Mouse (Mus musculus): Measurements from ENCODE around the gene Dcaf5. TPM values are rescaled to one million over a fixed set of nuclear protein-coding genes. Genes with fewer than 3 reads are reported as not detected.

Dcaf5 gene
- polyA plus RNA-seq, 1 experiment from 2014 or later, result 12.7 TPM

DNA sequence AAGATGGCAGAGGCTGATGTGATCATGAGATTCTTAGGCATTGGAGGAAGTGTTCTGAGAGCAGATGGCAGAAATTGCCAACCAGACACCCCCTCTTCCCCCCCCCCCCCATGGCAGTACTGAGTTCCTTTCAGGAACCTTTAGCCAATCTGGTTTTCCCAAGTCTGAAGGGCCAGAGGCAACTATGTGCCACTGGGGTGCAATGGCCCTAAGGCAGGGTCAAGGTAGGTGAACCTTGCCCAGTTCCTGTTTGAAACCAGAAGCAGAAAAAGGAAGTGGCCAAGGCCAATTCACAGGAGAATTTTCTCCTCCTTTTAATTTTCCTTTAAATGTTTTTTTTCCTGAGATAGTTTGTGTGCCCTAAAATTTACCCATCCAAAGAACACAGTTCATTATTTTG, 110.4 kb downstream of the Dcaf5 start:
- Histone ChIP-seq H3K27me3 (ENCODE audit: insufficient read depth, low read length) (no peaks in the 10 kb centered on the region), H3K4me3 (ENCODE audit: low read length) (no peak overlapping the region), H3K9me3 (ENCODE audit: low read length) (no peaks in the 10 kb centered on the region), H3K27ac (ENCODE audit: low read length) (no peak overlapping the region), H3K4me2 (replicated peaks; ENCODE audit: low read depth, low read length) (no peak overlapping the region), H3K36me3 (ENCODE audit: insufficient read depth, low read length) (no peaks in the 10 kb centered on the region), H3K9ac (replicated peaks; ENCODE audit: low read length) (no peak overlapping the region), H3K4me1 (ENCODE audit: insufficient read depth, low read length) (0 out of 2 replicates have a peak, but pooled peaks cover 8% of the 10 kb centered on the region)
- no peak for ATAC-seq (ENCODE audit: low FRiP score, low TSS enrichment)

DNA sequence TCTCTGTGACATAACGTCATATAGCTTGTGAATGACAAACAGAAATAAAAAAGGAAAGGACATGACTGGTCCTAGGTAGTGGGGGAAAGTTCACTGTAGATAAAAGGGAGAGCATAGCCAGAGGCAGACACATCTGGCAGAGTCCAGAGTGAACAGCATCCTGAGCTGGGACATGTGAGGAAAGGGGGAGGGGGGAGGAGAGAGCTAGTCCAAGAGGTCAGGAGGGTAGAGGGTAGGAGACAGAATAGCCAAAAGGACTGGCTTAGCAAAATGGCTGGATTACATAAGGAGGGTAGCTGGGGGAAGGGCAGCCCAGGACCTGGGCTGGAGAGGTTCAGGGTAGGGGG, 111.6 kb downstream of the Dcaf5 start:
- H3K36me3 ChIP-seq (ENCODE audit: insufficient read depth, low read length), result no peaks in the 10 kb centered on the region
- no peaks in the 10 kb centered on the region for H3K27me3 ChIP-seq (ENCODE audit: insufficient read depth, low read length)
- H3K9ac ChIP-seq (replicated peaks; ENCODE audit: low read length), result no peak overlapping the region
- H3K4me2 ChIP-seq (replicated peaks; ENCODE audit: low read depth, low read length), result no peak overlapping the region
- 0 out of 2 replicates have a peak, but pooled peaks cover 5% of the 10 kb centered on the region for H3K4me1 ChIP-seq (ENCODE audit: insufficient read depth, low read length)
- H3K27ac ChIP-seq (ENCODE audit: low read length), result no peak overlapping the region
- H3K9me3 ChIP-seq (ENCODE audit: low read length), result no peaks in the 10 kb centered on the region
- 68% methylated on average over 1 of the region's 1 CpGs for WGBS
- ATAC-seq (ENCODE audit: low FRiP score, low TSS enrichment), result no peak
- no peak overlapping the region for H3K4me3 ChIP-seq (ENCODE audit: low read length)

DNA sequence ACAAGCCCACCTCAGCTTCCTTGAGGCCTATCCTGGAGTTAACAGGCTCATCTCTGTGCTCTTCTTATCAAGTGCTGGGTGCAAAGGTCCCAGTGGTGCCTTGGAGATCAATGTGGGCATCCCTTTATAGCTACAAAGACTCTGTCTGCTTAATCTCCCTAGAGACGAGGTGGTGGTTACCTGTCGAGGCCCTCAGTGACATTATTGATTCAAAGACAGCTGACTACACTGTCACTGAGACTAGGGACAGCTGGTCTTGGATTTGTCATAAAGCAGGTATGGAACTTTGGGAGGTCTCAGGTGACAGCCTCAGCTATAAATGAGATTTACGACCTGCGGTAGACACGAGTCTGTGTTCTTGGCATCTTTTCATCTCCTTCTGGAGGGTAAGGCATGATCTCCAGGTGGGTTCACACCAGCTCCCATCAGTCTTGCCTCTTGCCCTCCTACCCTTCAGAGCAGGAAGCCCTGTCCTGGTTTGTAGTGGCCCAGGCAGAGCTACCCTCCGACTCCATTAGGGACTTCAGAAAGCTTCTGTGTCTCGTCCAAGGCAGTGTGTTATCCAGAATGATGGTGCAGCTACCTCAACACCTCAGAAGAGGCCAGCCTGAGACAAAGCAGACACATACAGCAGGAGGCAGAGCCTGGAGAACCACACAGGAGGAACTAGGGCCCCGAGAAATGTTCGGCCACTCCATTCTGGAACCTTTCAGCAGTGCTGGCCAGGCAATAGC, 112.2 kb downstream of the Dcaf5 start:
- 59% methylated on average over 9 of the region's 9 CpGs for WGBS
- Histone ChIP-seq H3K9me3 (ENCODE audit: low read length) (no peaks in the 10 kb centered on the region), H3K27me3 (ENCODE audit: insufficient read depth, low read length) (no peaks in the 10 kb centered on the region), H3K4me2 (replicated peaks; ENCODE audit: low read depth, low read length) (no peak overlapping the region), H3K4me3 (ENCODE audit: low read length) (no peak overlapping the region), H3K27ac (ENCODE audit: low read length) (no peak overlapping the region), H3K36me3 (ENCODE audit: insufficient read depth, low read length) (no peaks in the 10 kb centered on the region), H3K4me1 (ENCODE audit: insufficient read depth, low read length) (0 out of 2 replicates have a peak, but pooled peaks cover 4% of the 10 kb centered on the region), H3K9ac (replicated peaks; ENCODE audit: low read length) (no peak overlapping the region)
- no peak for ATAC-seq (ENCODE audit: low FRiP score, low TSS enrichment)

DNA sequence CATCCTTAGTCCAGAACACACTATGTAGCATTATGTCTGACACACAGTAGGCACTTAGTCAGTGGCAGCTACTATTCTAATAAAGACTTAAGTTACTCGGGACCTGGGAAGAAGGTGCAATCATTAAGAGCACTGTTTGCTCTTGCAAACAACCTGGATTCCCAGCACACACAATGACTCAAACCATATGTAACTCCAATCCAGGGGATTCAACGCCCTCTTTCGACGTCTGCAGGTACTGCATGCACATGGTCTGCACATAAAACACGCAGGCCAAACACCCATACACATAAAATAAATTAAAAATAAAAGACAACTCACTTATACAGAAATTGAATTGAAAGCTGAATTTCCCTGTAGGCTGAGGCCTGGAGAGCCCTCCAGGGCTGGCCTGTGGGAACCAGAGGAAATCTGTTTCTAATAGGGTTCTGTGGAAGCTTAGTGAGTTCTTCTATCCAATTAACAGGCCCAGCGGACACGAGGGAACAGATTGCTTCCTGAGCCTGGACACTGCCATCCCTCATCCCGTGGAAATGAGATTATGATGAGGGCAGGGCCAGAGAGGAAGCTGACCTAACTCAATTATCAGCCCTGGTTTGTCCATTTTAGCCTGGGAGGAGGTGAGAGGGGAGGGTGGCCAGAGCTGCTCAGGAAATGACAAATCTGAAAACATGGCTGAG, 112.9 kb downstream of the Dcaf5 start:
- Histone ChIP-seq H3K27ac (ENCODE audit: low read length) (no peak overlapping the region), H3K4me3 (ENCODE audit: low read length) (no peak overlapping the region), H3K9me3 (ENCODE audit: low read length) (no peaks in the 10 kb centered on the region), H3K4me1 (ENCODE audit: insufficient read depth, low read length) (0 out of 2 replicates have a peak, but pooled peaks cover 4% of the 10 kb centered on the region), H3K27me3 (ENCODE audit: insufficient read depth, low read length) (no peaks in the 10 kb centered on the region), H3K36me3 (ENCODE audit: insufficient read depth, low read length) (no peaks in the 10 kb centered on the region), H3K9ac (replicated peaks; ENCODE audit: low read length) (no peak overlapping the region), H3K4me2 (replicated peaks; ENCODE audit: low read depth, low read length) (no peak overlapping the region)
- ATAC-seq (ENCODE audit: low FRiP score, low TSS enrichment), result no peak
- WGBS, result 64% methylated on average over 8 of the region's 8 CpGs

DNA sequence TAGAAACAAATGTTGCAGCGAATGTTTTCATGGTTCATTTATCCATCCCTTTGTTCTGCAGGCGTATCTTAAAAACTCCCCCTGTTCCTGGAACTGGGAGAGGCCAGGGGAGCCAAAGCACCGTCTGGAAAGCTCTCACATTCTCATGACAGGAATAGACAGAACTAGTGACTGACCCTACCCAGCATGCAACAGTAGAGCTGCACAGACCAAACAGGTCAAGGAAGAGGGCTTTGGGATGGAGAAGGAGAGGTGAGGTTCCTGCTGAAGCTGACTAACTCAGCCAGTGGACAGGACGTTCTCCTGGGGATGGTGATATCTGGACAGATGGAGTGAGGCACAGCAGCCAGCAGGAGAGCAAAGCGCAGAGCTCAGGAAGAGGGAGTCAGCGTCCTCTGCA, 113.9 kb downstream of the Dcaf5 start:
- 0 out of 2 replicates have a peak, but pooled peaks cover 4% of the 10 kb centered on the region for H3K4me1 ChIP-seq (ENCODE audit: insufficient read depth, low read length)
- 47% methylated on average over 6 of the region's 6 CpGs for WGBS
- H3K36me3 ChIP-seq (ENCODE audit: insufficient read depth, low read length), result no peaks in the 10 kb centered on the region
- no peak overlapping the region for H3K4me3 ChIP-seq (ENCODE audit: low read length)
- H3K27me3 ChIP-seq (ENCODE audit: insufficient read depth, low read length), result no peaks in the 10 kb centered on the region
- no peak overlapping the region for H3K27ac ChIP-seq (ENCODE audit: low read length)
- no peak overlapping the region for H3K4me2 ChIP-seq (replicated peaks; ENCODE audit: low read depth, low read length)
- no peak overlapping the region for H3K9ac ChIP-seq (replicated peaks; ENCODE audit: low read length)
- no peak for ATAC-seq (ENCODE audit: low FRiP score, low TSS enrichment)
- no peaks in the 10 kb centered on the region for H3K9me3 ChIP-seq (ENCODE audit: low read length)

DNA sequence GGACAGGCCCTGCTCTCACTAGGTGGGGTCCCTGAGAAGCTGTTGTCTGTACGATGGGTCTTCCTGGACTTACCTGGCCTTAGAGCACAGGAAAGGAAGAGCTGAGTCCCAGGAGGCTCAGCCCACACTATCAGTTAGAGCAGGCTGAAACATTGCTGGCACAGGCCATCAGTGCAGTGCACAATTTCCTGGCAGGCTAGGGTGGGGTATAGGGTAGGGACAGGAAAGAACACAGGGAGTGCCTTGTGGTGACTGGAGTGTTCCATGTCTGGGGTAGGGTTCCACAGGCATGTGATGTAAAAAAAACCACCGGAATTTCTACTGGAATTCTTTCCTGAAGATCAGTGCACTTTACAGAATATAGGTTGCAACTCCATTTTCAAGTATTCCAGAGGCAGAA, 117.3 kb downstream of the Dcaf5 start:
- 83% methylated on average over 2 of the region's 2 CpGs for WGBS

DNA sequence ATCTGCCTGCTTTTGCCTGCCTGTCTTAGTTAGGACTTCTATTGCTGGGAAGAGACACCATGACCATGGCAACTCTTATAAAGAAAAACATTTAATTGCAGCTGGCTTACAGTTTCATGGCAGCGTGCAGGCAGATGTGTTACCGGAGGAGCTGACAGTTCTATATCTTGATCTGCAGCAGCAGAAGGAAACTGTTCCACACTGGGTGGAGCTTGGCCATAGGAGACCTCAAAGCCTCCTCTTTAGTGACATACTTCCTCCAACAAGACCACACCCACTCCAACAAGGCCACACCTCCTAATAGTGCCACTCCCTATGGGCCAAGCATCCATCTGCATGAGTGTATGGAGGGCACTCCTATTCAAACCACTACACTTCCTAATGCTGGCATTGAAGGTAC, 121.1 kb downstream of the Dcaf5 start:
- Histone ChIP-seq H3K9me3 (ENCODE audit: low read length) (no peaks in the 10 kb centered on the region), H3K4me1 (ENCODE audit: insufficient read depth, low read length) (no peaks in the 10 kb centered on the region), H3K27me3 (ENCODE audit: insufficient read depth, low read length) (no peaks in the 10 kb centered on the region), H3K4me2 (replicated peaks; ENCODE audit: low read depth, low read length) (no peak overlapping the region), H3K9ac (replicated peaks; ENCODE audit: low read length) (no peak overlapping the region), H3K36me3 (ENCODE audit: insufficient read depth, low read length) (no peaks in the 10 kb centered on the region), H3K27ac (ENCODE audit: low read length) (no peak overlapping the region), H3K4me3 (ENCODE audit: low read length) (no peak overlapping the region)
- no peak for ATAC-seq (ENCODE audit: low FRiP score, low TSS enrichment)
- 87% methylated on average over 2 of the region's 2 CpGs for WGBS

More for the DNA sequence above, 117.3 kb downstream of the Dcaf5 start:
- Histone ChIP-seq H3K4me3 (ENCODE audit: low read length) (no peak overlapping the region), H3K27me3 (ENCODE audit: insufficient read depth, low read length) (no peaks in the 10 kb centered on the region), H3K9me3 (ENCODE audit: low read length) (no peaks in the 10 kb centered on the region), H3K36me3 (ENCODE audit: insufficient read depth, low read length) (no peaks in the 10 kb centered on the region), H3K4me1 (ENCODE audit: insufficient read depth, low read length) (no peaks in the 10 kb centered on the region), H3K4me2 (replicated peaks; ENCODE audit: low read depth, low read length) (no peak overlapping the region), H3K9ac (replicated peaks; ENCODE audit: low read length) (no peak overlapping the region), H3K27ac (ENCODE audit: low read length) (0 out of 2 replicates have a peak overlapping the region, but pooled peaks have one; percentile 24)
- ATAC-seq (ENCODE audit: low FRiP score, low TSS enrichment), result no peak

DNA sequence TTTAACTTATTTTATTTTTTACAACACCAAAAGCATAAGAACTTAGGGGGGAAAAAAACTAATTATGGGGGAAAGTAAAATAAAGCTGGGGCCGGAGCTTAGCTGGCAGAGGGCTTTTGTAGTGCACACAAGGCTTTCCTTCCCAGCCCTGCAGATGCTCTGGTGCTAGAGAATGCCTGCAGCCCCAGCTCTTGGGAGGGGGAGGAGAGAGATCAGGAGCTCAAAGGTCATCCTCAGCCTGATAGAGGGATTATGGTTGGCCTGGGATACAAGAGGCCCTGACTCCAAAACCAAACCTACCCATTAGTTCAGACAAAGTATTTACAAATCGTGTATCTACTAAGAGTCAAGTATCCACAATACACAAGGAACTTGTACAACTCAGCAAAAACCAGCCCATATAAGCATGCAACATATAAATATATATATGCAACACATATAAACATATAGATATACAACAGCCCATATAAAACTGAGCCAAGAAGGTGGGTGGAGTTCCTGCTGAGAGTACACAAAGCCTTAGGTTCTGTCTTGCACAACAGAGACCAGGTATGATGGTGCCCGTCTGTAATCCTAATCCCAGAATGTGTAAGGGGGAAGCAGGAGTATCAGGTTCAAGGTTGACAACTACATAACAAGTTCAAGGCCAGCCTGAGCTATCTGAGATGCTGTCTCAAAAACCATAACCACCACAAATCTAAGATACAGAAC, 124.3 kb downstream of the Dcaf5 start:
- H3K4me3 ChIP-seq (ENCODE audit: low read length), result no peak overlapping the region
- H3K9me3 ChIP-seq (ENCODE audit: low read length), result no peaks in the 10 kb centered on the region
- H3K9ac ChIP-seq (replicated peaks; ENCODE audit: low read length), result no peak overlapping the region
- ATAC-seq (ENCODE audit: low FRiP score, low TSS enrichment), result no peak
- no peak overlapping the region for H3K4me2 ChIP-seq (replicated peaks; ENCODE audit: low read depth, low read length)
- no peak overlapping the region for H3K27ac ChIP-seq (ENCODE audit: low read length)
- H3K4me1 ChIP-seq (ENCODE audit: insufficient read depth, low read length), result no peaks in the 10 kb centered on the region
- H3K27me3 ChIP-seq (ENCODE audit: insufficient read depth, low read length), result no peaks in the 10 kb centered on the region
- H3K36me3 ChIP-seq (ENCODE audit: insufficient read depth, low read length), result no peaks in the 10 kb centered on the region
- 86% methylated on average over 3 of the region's 3 CpGs for WGBS

DNA sequence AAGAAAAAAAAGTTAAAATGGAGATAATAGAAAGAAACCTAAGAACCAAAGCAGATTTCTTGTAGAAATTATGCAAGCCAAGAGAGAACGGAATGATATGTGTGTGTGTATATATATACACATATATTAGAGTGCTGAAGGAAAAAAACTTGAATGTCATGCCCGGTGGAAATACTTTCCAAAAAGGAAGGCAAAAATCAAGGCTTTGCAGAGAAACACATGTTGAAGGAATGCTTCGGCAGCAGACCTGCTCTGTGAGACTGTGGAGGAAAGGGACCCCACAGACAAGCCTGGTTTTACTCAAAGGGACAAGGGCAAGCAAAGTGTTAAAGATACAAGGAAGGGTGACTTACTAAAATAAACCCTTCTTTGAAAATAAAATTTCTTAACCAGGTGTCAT, 128.8 kb downstream of the Dcaf5 start:
- no peaks in the 10 kb centered on the region for H3K4me1 ChIP-seq (ENCODE audit: insufficient read depth, low read length)
- H3K27ac ChIP-seq (ENCODE audit: low read length), result no peak overlapping the region
- H3K27me3 ChIP-seq (ENCODE audit: insufficient read depth, low read length), result no peaks in the 10 kb centered on the region
- peaks cover 6% of the 10 kb centered on the region; the same call in 1 of the 2 replicates for H3K9me3 ChIP-seq (ENCODE audit: low read length)
- H3K4me3 ChIP-seq (ENCODE audit: low read length), result no peak overlapping the region
- no peak overlapping the region for H3K4me2 ChIP-seq (replicated peaks; ENCODE audit: low read depth, low read length)
- 78% methylated on average over 3 of the region's 3 CpGs for WGBS
- H3K36me3 ChIP-seq (ENCODE audit: insufficient read depth, low read length), result no peaks in the 10 kb centered on the region
- no peak overlapping the region for H3K9ac ChIP-seq (replicated peaks; ENCODE audit: low read length)
- no peak for ATAC-seq (ENCODE audit: low FRiP score, low TSS enrichment)

DNA sequence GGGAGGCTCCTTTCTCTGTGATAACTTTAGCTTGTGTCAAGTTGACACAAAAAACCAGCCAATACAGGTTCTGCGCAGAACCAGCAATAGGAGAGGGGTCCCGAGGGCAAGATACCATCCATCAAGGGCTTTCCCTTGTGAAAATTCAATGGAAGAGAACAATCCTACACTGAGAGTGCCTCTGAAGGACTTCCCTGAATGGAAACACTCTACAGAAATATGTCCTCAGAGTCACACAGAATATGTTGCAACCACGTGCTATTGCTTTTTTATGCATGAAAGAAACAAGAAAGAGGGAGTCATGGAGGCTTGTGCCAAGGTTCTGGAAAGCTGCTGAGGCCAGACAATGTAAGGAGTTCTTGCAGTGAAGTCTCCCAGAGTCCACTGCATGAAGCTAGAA, 131.9 kb downstream of the Dcaf5 start:
- H3K36me3 ChIP-seq (ENCODE audit: insufficient read depth, low read length), result no peaks in the 10 kb centered on the region
- WGBS, result 89% methylated on average over 3 of the region's 3 CpGs
- no peak for ATAC-seq (ENCODE audit: low FRiP score, low TSS enrichment)

More for the DNA sequence above, 131.9 kb downstream of the Dcaf5 start:
- Histone ChIP-seq H3K27ac (ENCODE audit: low read length) (no peak overlapping the region), H3K4me1 (ENCODE audit: insufficient read depth, low read length) (no peaks in the 10 kb centered on the region), H3K4me2 (replicated peaks; ENCODE audit: low read depth, low read length) (no peak overlapping the region), H3K4me3 (ENCODE audit: low read length) (no peak overlapping the region), H3K27me3 (ENCODE audit: insufficient read depth, low read length) (no peaks in the 10 kb centered on the region), H3K9ac (replicated peaks; ENCODE audit: low read length) (no peak overlapping the region), H3K9me3 (ENCODE audit: low read length) (peaks cover 6% of the 10 kb centered on the region; the same call in 1 of the 2 replicates)

Measured in kidney, embryonic 16.5 days (tissue).